Mouse (Mus musculus) lung, embryonic 16.5 days (tissue): Measurements from ENCODE around the gene 1700034J05Rik. TPM values are rescaled to one million over a fixed set of nuclear protein-coding genes. Genes with fewer than 3 reads are reported as not detected.

Experiments used
- ATAC-seq: fragments of 200-750 bp; cut with Nextera tagmentation; 2 replicates; pipeline ENCODE4 v1.8.0; 2017; ENCODE audit warnings: low read depth, mild to moderate bottlenecking, moderate library complexity
- H3K27ac ChIP-seq: fragments of 300-500 bp; sonication (generic); 2 replicates; pipeline ENCODE4 v1.5.1; 2014; ENCODE audit warnings: mild to moderate bottlenecking, control low read depth, low read length
- H3K27me3 ChIP-seq: fragments of 300-500 bp; sonication (generic); 2 replicates; pipeline ENCODE4 v1.6.1; 2014; ENCODE audit warnings: low read depth, low read length, mixed read lengths; ENCODE audit not compliant: control insufficient read depth, insufficient read depth
- H3K36me3 ChIP-seq: fragments of 300-500 bp; sonication (generic); 2 replicates; pipeline ENCODE4 v1.6.1; 2014; ENCODE audit warnings: low read length; ENCODE audit not compliant: control insufficient read depth, insufficient read depth
- H3K4me1 ChIP-seq: fragments of 300-500 bp; sonication (generic); replicated peaks from 2 replicates; pipeline ENCODE4 v1.6.1; 2014; ENCODE audit warnings: low read length, mixed read lengths; ENCODE audit not compliant: control insufficient read depth, insufficient read depth
- H3K4me2 ChIP-seq: fragments of 300-500 bp; sonication (generic); 2 replicates; pipeline ENCODE4 v1.6.1; 2014; ENCODE audit warnings: low read depth, low read length, control low read depth
- H3K4me3 ChIP-seq: fragments of 300-500 bp; sonication (generic); 2 replicates; pipeline ENCODE4 v1.5.1; 2014; ENCODE audit warnings: mild to moderate bottlenecking, low read length, control low read depth
- H3K9ac ChIP-seq: fragments of 300-500 bp; sonication (generic); 2 replicates; pipeline ENCODE4 v1.6.1; 2014; ENCODE audit warnings: low read length, control low read depth
- H3K9me3 ChIP-seq: fragments of 300-500 bp; sonication (generic); 2 replicates; pipeline ENCODE4 v1.6.1; 2016; ENCODE audit warnings: low read length; ENCODE audit not compliant: control insufficient read depth
- WGBS: fragments of 180-500 bp; shearing (Covaris S2); extraction: QIAGEN DNeasy Blood & Tissue Kit; methylation state at CpG from one replicate; pipeline ENCODE4 v1.1.7; 2014; 5-methylcytosine and 5-hydroxymethylcytosine counted together
- polyA plus RNA-seq: library from polyadenylated mRNA; unstranded; fragments of >200 nt; fragmentation: Nextera tagmentation; extraction: Ambion mirVana; gene quantifications from 2 replicates; pipeline ENCODE4 v1.2.1, GENCODE M21; 2015

The 1700034J05Rik gene
- polyA plus RNA-seq, 1 experiment from 2014 or later: 0.20 TPM

DNA sequence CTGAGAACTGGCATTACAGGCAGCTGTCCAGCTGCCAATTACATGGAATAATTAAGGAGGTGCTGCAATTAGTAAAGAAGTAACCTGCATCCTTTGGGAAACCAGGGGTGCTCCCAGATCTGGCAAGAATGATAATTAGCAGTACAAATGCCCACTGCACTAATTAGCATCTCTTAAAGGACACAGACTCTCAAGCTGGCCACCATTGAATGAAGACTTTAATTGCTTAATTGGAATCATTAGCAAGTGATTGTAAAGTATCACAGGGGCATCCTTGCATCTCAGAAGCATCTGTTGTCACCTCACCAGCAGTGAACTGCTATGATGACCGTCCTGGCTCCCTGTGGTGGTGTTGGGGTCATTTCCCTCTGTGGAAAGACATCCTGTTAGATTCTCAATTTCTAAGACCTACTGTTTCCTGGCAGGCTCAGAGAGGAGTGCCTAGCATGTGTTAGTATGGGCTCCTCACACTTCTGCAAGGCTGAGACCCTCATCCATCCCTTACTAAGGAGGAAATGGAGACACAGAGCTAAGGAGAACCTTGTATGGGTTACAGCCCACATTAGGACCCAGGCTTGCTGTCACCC lies 27.1 kb upstream of the 1700034J05Rik start:
- 59% methylated on average over 1 of the region's 1 CpGs for WGBS
- Histone ChIP-seq H3K9ac (no peak overlapping the region), H3K4me1 (peaks cover 20% of the 10 kb centered on the region), H3K27ac (no peak overlapping the region), H3K9me3 (no peaks in the 10 kb centered on the region), H3K4me2 (no peak overlapping the region), H3K27me3 (no peaks in the 10 kb centered on the region), H3K4me3 (no peak overlapping the region), H3K36me3 (peaks cover 5% of the 10 kb centered on the region)
- no peak for ATAC-seq

DNA sequence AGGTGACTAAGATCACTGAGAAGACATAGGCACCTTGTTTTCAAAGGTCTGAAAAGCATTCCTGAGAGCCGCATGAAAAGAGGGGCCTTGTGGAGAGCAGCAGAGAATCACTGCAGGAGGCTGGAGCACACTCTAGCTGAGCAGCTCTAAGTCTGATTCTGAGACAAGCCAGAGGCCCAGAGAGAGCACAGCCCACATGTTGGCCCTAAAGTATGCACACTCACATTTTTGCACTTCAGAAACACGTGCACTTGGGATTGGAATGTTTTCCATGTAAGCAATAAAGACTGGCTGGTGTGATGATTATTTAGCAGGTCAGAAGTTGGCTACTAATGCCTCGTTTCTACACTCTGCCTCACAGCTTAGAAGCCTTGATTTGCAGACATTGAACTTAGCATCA lies 25.7 kb upstream of the 1700034J05Rik start:
- H3K4me2 ChIP-seq: no peak overlapping the region
- WGBS: 31% methylated on average over 3 of the region's 3 CpGs
- peaks cover 20% of the 10 kb centered on the region for H3K4me1 ChIP-seq

DNA sequence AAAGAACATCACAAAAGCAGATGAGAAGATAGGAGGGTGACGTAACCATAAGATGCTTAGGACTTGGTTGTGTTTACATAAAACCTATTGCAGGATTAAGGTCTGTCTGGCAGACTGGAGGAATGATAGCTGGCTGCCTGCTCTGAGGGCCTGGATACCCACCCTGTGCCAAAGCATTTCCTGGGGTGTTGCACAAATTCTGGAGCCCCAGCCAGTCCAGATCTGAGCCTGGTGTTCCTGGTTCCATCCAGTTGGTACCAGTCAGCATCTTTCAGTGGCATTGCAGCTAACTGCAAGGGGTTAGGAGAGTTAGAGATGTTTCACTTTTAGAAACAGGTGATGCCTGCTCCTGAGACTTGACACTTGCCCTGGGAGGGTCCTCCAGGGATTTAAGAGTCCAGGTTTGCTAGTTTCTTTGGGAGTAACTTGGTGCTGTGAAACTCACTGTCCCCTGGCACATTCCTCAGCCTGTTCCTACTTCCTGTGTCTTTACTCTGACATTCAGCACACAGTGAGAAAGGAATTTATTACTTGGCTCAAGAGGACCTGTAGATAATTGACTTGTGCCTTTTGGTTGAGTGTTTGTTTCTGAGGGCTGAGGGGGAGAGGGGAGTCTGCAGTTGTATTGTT lies 25.0 kb upstream of the 1700034J05Rik start:
- H3K27me3 ChIP-seq: no peaks in the 10 kb centered on the region
- peaks cover 5% of the 10 kb centered on the region for H3K36me3 ChIP-seq
- peak overlapping the region; percentile 89 for H3K27ac ChIP-seq
- no peak overlapping the region for H3K4me3 ChIP-seq
- H3K4me1 ChIP-seq: peaks cover 20% of the 10 kb centered on the region
- H3K4me2 ChIP-seq: no peak overlapping the region
- WGBS: 21% methylated on average over 1 of the region's 1 CpGs
- H3K9ac ChIP-seq: no peak overlapping the region
- peak; percentile 74 for ATAC-seq
- no peaks in the 10 kb centered on the region for H3K9me3 ChIP-seq

More for the DNA sequence above, 25.7 kb upstream of the 1700034J05Rik start:
- Histone ChIP-seq H3K27ac (peak overlapping the region; percentile 89), H3K9me3 (no peaks in the 10 kb centered on the region), H3K36me3 (peaks cover 5% of the 10 kb centered on the region), H3K9ac (no peak overlapping the region), H3K4me3 (no peak overlapping the region), H3K27me3 (no peaks in the 10 kb centered on the region)
- ATAC-seq: peak; percentile 84

DNA sequence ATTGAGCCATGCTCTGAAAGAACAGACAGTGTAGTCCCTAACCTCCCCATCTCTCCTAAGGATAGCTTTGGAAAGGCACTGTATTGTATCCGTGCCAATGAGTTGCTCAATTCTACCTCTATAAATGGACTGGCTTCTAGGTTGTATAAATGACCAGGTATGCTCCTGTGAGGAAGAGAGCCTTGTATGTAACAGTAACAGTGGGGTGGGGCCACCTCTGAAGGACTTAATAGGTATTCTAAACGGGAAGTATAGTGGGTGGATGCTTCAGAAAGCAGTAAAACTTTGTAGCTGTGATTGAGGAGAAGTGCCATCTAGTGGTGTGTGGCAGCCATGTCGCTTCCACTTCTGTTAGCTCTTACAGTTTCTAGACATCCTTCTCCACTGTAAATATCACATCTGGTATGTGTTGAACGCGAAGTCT lies 24.5 kb upstream of the 1700034J05Rik start:
- peaks cover 5% of the 10 kb centered on the region for H3K36me3 ChIP-seq
- no peak overlapping the region; the same call in 1 of the 2 replicates for H3K27ac ChIP-seq
- WGBS: 23% methylated on average over 5 of the region's 5 CpGs
- H3K9ac ChIP-seq: no peak overlapping the region
- peaks cover 20% of the 10 kb centered on the region for H3K4me1 ChIP-seq
- H3K9me3 ChIP-seq: no peaks in the 10 kb centered on the region
- H3K27me3 ChIP-seq: no peaks in the 10 kb centered on the region
- H3K4me2 ChIP-seq: no peak overlapping the region
- H3K4me3 ChIP-seq: no peak overlapping the region
- peak; percentile 26; the same call in 1 of the 2 replicates for ATAC-seq

DNA sequence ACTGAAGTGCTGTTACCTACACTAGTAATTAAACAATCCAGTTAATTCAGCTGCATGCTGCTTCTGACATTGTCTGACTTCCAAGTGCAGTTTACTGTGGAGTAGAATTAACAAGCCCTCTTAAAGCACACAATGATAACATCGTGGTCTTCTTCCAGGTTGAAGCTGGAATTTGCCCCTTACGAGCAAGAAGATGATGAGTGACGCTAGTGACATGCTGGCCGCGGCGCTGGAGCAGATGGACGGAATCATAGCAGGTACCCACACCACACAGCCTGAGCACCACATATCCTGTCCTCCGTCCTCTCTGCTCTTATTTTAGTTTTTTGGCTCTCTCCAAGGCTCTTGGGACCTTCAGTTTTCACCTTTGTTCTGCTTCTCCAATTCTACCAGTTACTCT lies 22.2 kb upstream of the 1700034J05Rik start:
- H3K27ac ChIP-seq: no peak overlapping the region
- H3K4me2 ChIP-seq: no peak overlapping the region
- H3K9me3 ChIP-seq: no peaks in the 10 kb centered on the region
- peaks cover 20% of the 10 kb centered on the region for H3K4me1 ChIP-seq
- no peak overlapping the region for H3K9ac ChIP-seq
- ATAC-seq: no peak
- 77% methylated on average over 8 of the region's 8 CpGs for WGBS
- no peak overlapping the region for H3K4me3 ChIP-seq
- H3K36me3 ChIP-seq: peaks cover 3% of the 10 kb centered on the region
- no peaks in the 10 kb centered on the region for H3K27me3 ChIP-seq

DNA sequence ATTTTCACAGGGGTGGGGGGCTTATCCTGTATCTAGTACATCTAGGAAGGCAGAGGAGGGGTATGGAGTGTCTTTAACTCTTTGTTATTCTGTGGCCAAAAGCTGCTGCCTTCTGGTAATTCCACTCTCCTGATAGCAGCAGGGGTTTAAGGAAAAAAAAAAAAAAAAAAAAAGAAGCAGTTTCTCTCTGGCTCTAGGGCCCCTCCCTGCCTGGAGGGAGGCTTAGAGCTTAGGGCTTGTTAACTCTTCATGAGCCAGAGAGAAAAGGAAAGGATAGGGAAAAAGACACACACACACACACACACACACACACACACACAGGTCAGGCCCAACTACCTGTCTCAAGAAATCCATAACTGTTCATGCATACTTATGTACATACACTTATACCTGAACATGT lies 19.6 kb upstream of the 1700034J05Rik start:
- Histone ChIP-seq H3K9ac (no peak overlapping the region), H3K27ac (no peak overlapping the region), H3K36me3 (peaks cover 3% of the 10 kb centered on the region), H3K4me1 (peaks cover 4% of the 10 kb centered on the region), H3K9me3 (no peaks in the 10 kb centered on the region), H3K4me3 (no peak overlapping the region), H3K27me3 (no peaks in the 10 kb centered on the region), H3K4me2 (no peak overlapping the region)
- ATAC-seq: no peak

DNA sequence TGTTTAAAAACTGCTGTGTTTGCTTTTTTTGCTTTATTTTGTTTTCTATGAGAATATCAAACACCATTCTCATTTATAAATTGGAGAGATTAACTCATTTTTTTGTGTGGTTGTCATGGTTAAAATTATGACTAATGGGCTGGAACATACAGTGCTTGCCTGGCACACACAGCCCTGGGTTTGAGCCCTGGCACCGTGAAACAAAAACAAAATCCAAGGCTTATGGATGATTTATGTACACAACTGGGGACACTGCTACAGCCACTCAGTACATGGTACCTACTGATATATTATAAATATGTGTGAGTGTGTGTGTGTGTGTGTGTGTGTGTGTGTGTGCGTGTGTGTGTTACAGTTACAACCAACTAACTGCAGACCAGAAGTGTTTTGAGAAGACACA lies 19.2 kb upstream of the 1700034J05Rik start:
- Histone ChIP-seq H3K36me3 (peaks cover 3% of the 10 kb centered on the region), H3K27ac (no peak overlapping the region), H3K27me3 (no peaks in the 10 kb centered on the region), H3K9ac (no peak overlapping the region), H3K4me2 (no peak overlapping the region), H3K4me1 (peaks cover under 1% of the 10 kb centered on the region), H3K9me3 (no peaks in the 10 kb centered on the region), H3K4me3 (no peak overlapping the region)
- WGBS: 59% methylated on average over 2 of the region's 2 CpGs
- 0 out of 2 replicates have a peak, but pooled peaks have one; percentile 31 for ATAC-seq

DNA sequence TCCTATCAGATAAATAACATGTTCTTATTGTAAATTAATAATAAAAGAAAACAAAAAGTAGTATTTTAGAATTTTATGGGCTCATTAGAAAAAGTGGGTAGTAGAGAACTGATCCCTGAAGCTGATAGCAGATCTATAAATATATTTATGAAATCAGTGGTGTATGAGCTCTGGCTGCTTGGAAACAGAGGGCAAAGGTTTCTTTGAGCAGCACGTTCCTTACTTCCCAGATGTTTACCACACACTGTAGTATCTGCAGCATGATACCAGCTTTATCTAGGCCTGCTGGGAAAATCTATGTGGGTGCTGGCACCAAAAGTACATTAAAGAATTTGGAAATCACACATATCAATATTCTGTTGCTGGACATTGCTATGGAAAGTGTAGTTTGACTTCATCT lies 18.5 kb upstream of the 1700034J05Rik start:
- no peak for ATAC-seq
- Histone ChIP-seq H3K4me2 (no peak overlapping the region), H3K27me3 (no peaks in the 10 kb centered on the region), H3K4me1 (no peaks in the 10 kb centered on the region; the same call in 1 of the 2 replicates), H3K9me3 (no peaks in the 10 kb centered on the region), H3K36me3 (no peaks in the 10 kb centered on the region; the same call in 1 of the 2 replicates), H3K4me3 (no peak overlapping the region), H3K27ac (no peak overlapping the region), H3K9ac (no peak overlapping the region)
- 32% methylated on average over 1 of the region's 1 CpGs for WGBS

DNA sequence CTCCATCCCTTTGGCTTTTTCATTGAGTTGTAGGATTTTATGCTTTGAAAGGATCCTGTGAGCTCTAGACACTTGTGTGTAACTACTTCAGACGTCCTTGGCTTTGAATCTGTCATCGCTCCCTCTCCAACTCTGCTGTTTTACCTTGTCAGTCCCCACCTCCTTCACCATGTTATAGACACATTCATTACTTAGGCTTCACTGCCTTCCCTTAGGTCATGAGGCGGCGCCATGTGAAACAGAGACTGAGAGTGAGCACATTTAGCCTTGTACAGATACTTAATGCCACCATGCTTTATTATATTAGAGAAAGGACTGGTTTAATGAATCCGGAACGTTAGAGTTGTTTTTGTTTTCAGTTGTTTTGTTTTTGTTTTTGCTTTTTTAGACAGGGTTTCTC lies 17.8 kb upstream of the 1700034J05Rik start:
- H3K36me3 ChIP-seq: no peaks in the 10 kb centered on the region
- no peak overlapping the region for H3K4me3 ChIP-seq
- no peaks in the 10 kb centered on the region for H3K9me3 ChIP-seq
- H3K27ac ChIP-seq: no peak overlapping the region
- no peak for ATAC-seq
- no peak overlapping the region for H3K4me2 ChIP-seq
- H3K27me3 ChIP-seq: no peaks in the 10 kb centered on the region
- no peak overlapping the region for H3K9ac ChIP-seq
- 69% methylated on average over 6 of the region's 6 CpGs for WGBS
- H3K4me1 ChIP-seq: no peaks in the 10 kb centered on the region; the same call in 1 of the 2 replicates
